Mouse (Mus musculus) heart, adult 2 months (tissue): ENCODE measurements around the gene Gm20425. TPM values are rescaled to one million over a fixed set of nuclear protein-coding genes. Genes with fewer than 3 reads are reported as not detected.

Experiments
- DNase-seq, 2 experiments: peaks; one replicate each; pipeline ENCODE4 v3.0.0; 2021
- H3K27ac ChIP-seq: fragments of 200-600 bp; 2 replicates; pipeline ENCODE4 v1.8.1; 2022
- H3K27me3 ChIP-seq: fragments of 200-500 bp; 2 replicates; pipeline ENCODE4 v1.6.1; 2012; ENCODE audit warnings: mild to moderate bottlenecking, low read length, inconsistent platforms, mixed read lengths; ENCODE audit not compliant: control insufficient read depth, insufficient read depth
- H3K36me3 ChIP-seq: fragments of 200-500 bp; 2 replicates; pipeline ENCODE4 v1.6.1; 2012; ENCODE audit warnings: low read length, inconsistent platforms; ENCODE audit not compliant: control insufficient read depth, insufficient read depth
- H3K4me1 ChIP-seq: fragments of 200-500 bp; 2 replicates; pipeline ENCODE4 v1.6.1; 2011; ENCODE audit warnings: low read length; ENCODE audit not compliant: control insufficient read depth, insufficient read depth
- H3K4me3 ChIP-seq: fragments of 200-600 bp; 2 replicates; pipeline ENCODE4 v1.8.1; 2022
- H3K79me2 ChIP-seq: fragments of 200-500 bp; replicated peaks from 2 replicates; pipeline ENCODE4 v1.6.1; 2012; ENCODE audit warnings: mild to moderate bottlenecking, inconsistent platforms, low read length, moderate library complexity, mixed read lengths; ENCODE audit not compliant: control insufficient read depth, insufficient read depth
- H3K9ac ChIP-seq: fragments of 200-500 bp; 2 replicates; pipeline ENCODE4 v1.6.1; 2012; ENCODE audit warnings: low read depth, mild to moderate bottlenecking, control low read depth, inconsistent platforms, low read length, mixed read lengths
- CTCF ChIP-seq: fragments of 200-600 bp; IDR thresholded peaks from 2 replicates; pipeline ENCODE4 v1.8.1; 2022; ENCODE audit warnings: antibody characterized with exemption, mild to moderate bottlenecking, moderate library complexity
- EP300 ChIP-seq: fragments of 200-500 bp; IDR thresholded peaks from 2 replicates; pipeline ENCODE4 v1.6.1; 2011; ENCODE audit warnings: low read depth, low read length, control low read depth; ENCODE audit not compliant: insufficient read depth
- POLR2A ChIP-seq: fragments of 200-500 bp; IDR thresholded peaks from 2 replicates; pipeline ENCODE4 v1.6.1; 2011; ENCODE audit warnings: mild to moderate bottlenecking, low read depth, low read length, control low read depth; ENCODE audit not compliant: insufficient read depth
- WGBS: fragments of 180-500 bp; shearing (Covaris S2); methylation state at CpG from one replicate; pipeline ENCODE4 v1.1.7; 2018; 5-methylcytosine and 5-hydroxymethylcytosine counted together
- intact Hi-C: fragments of 180-260 bp; cut with DNase I; formaldehyde crosslinking; loops from one replicate; pipeline ENCODE4 v1.15.1; 2025
- polyA plus RNA-seq: library from polyadenylated mRNA; depleted of rRNA; stranded (reverse); fragments of >200 nt; gene quantifications from 2 replicates; pipeline ENCODE4 v1.2.3, GENCODE M21; 2012; rRNA removed
- total RNA-seq, 2 experiments: library from RNA; stranded (reverse); gene quantifications; 2 replicates each; pipeline ENCODE4 v1.2.3; 2021

Gene Gm20425
- total and polyA plus RNA-seq, 3 experiments = 5.5 to 7.0 TPM; not detected in 1

GRCm38 (mm10) chr9:103146703-103147102 lies 83.4 kb downstream of the Gm20425 start:
- Histone ChIP-seq H3K79me2 (no peaks in the 10 kb centered on the region), H3K36me3 (no peaks in the 10 kb centered on the region), H3K27ac (no peak overlapping the region), H3K27me3 (no peaks in the 10 kb centered on the region), H3K9ac (no peak overlapping the region), H3K4me1 (no peaks in the 10 kb centered on the region), H3K4me3 (no peak overlapping the region)
- TF ChIP-seq CTCF (no peak), EP300 (no peak), POLR2A (no peak)
- 70% methylated on average over 9 of the region's 9 CpGs for WGBS
- intact Hi-C loops = no loop called here
- no peak for DNase-seq

- DNase-seq = no peak
- Histone ChIP-seq H3K79me2 (no peaks in the 10 kb centered on the region), H3K27me3 (no peaks in the 10 kb centered on the region), H3K36me3 (no peaks in the 10 kb centered on the region), H3K27ac (no peak overlapping the region), H3K4me1 (no peaks in the 10 kb centered on the region), H3K4me3 (no peak overlapping the region), H3K9ac (no peak overlapping the region)
- no peak for TF ChIP-seq CTCF
- WGBS = 75% methylated on average over 10 of the region's 10 CpGs
- intact Hi-C loops = no loop called here
Measured at GRCm38 (mm10) chr9:103146257-103146656, 83.8 kb downstream of the Gm20425 start.

- no peak overlapping the region for H3K9ac ChIP-seq
- DNase-seq = no peak
- H3K4me1 ChIP-seq = no peaks in the 10 kb centered on the region
- H3K79me2 ChIP-seq = no peaks in the 10 kb centered on the region
- H3K27me3 ChIP-seq = no peaks in the 10 kb centered on the region
- WGBS = 83% methylated on average over 5 of the region's 5 CpGs
- intact Hi-C loops = no loop called here
- TF ChIP-seq POLR2A = no peak
- TF ChIP-seq CTCF = no peak
- no peak for TF ChIP-seq EP300
- no peak overlapping the region for H3K4me3 ChIP-seq
- H3K27ac ChIP-seq = no peak overlapping the region
- no peaks in the 10 kb centered on the region for H3K36me3 ChIP-seq
Measured at GRCm38 (mm10) chr9:103145351-103145750, 84.8 kb downstream of the Gm20425 start.

- intact Hi-C loops = no loop called here
Measured at GRCm38 (mm10) chr9:103143881-103144280, 86.2 kb downstream of the Gm20425 start.

GRCm38 (mm10) chr9:103141266-103141665 lies 88.8 kb downstream of the Gm20425 start:
- no peak overlapping the region for H3K4me3 ChIP-seq
- no peaks in the 10 kb centered on the region for H3K27me3 ChIP-seq
- intact Hi-C loops = no loop called here
- H3K36me3 ChIP-seq = no peaks in the 10 kb centered on the region
- WGBS = 77% methylated on average over 7 of the region's 7 CpGs
- no peaks in the 10 kb centered on the region for H3K79me2 ChIP-seq
- H3K4me1 ChIP-seq = peaks cover 2% of the 10 kb centered on the region; the same call in 1 of the 2 replicates
- no peak overlapping the region for H3K27ac ChIP-seq
- DNase-seq = no peak
- no peak overlapping the region for H3K9ac ChIP-seq
- no peak for TF ChIP-seq CTCF
- no peak for TF ChIP-seq POLR2A
- no peak for TF ChIP-seq EP300

More at GRCm38 (mm10) chr9:103143881-103144280, 86.2 kb downstream of the Gm20425 start:
- Histone ChIP-seq H3K27me3 (no peaks in the 10 kb centered on the region), H3K4me3 (no peak overlapping the region), H3K36me3 (no peaks in the 10 kb centered on the region), H3K79me2 (no peaks in the 10 kb centered on the region), H3K27ac (no peak overlapping the region), H3K9ac (no peak overlapping the region), H3K4me1 (peaks cover 2% of the 10 kb centered on the region; the same call in 1 of the 2 replicates)
- no peak for DNase-seq
- TF ChIP-seq POLR2A (no peak), EP300 (no peak), CTCF (no peak)
- WGBS = 51% methylated on average over 4 of the region's 4 CpGs

DNA sequence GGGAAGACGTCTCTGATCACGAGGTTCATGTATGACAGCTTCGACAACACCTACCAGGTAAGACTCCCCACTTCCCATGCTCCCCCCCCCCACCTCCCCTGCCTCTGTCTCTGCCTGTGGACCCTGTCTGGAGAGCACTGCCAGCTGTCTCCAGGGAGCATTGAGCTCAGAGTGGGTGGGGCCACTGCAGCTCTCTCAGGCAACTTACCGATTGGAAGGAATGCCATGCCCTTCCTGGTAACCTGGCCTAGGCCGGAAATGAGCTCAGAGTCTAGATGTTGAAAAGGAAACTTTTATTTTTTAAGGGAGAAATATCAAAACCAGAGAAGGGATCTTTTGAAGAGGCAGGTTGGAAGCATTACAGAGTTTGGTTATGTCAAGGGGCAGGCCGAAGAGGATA lies 89.7 kb downstream of the Gm20425 start:
- Histone ChIP-seq H3K27ac (no peak overlapping the region), H3K9ac (no peak overlapping the region), H3K79me2 (no peaks in the 10 kb centered on the region), H3K36me3 (no peaks in the 10 kb centered on the region), H3K4me3 (no peak overlapping the region), H3K27me3 (no peaks in the 10 kb centered on the region), H3K4me1 (peaks cover 2% of the 10 kb centered on the region; the same call in 1 of the 2 replicates)
- 77% methylated on average over 6 of the region's 6 CpGs for WGBS
- no peak for TF ChIP-seq EP300
- no peak for TF ChIP-seq CTCF
- no peak for TF ChIP-seq POLR2A
- DNase-seq = no peak
- intact Hi-C loops = no loop called here

Other genes with a start within 250 kb of the Gm20425 start
- gene Slco2a1, start 241.6 kb downstream of the Gm20425 start, total RNA-seq = 1 to 10 TPM; 3.6 to 4.7 TPM
- 4.4 and 4.8 TPM in 2 replicates for gene Slco2a1, start 241.6 kb downstream of the Gm20425 start, polyA plus RNA-seq
- 1 to 10 TPM; 1.4 to 1.6 TPM for gene Rab6b, start 118.5 kb downstream of the Gm20425 start, total RNA-seq
- 0.76 and 6.9 TPM in 2 replicates for gene Rab6b, start 118.5 kb downstream of the Gm20425 start, polyA plus RNA-seq
- 10 to 100 TPM; 19.4 to 19.8 TPM for gene Srprb, start 28.2 kb downstream of the Gm20425 start, total RNA-seq
- 31.0 and 43.5 TPM in 2 replicates for gene Srprb, start 28.2 kb downstream of the Gm20425 start, polyA plus RNA-seq
- gene Trf, start 137 bp upstream of the Gm20425 start, total RNA-seq = 10 to 100 TPM; 41.2 to 47.8 TPM
- gene Trf, start 137 bp upstream of the Gm20425 start, polyA plus RNA-seq = 52.9 and 87.2 TPM in 2 replicates
- under 1 TPM in 1 of 2 experiments, not detected in 1; 0.16 TPM for gene 1300017J02Rik, start 74.8 kb upstream of the Gm20425 start, total RNA-seq
- 0.18 TPM in 1 of 2 replicates, not detected in the other for gene 1300017J02Rik, start 74.8 kb upstream of the Gm20425 start, polyA plus RNA-seq
- 10 to 100 TPM in 1 of 2 experiments, 1 to 10 TPM in 1; 7.6 to 12.2 TPM for gene Topbp1, start 74.9 kb upstream of the Gm20425 start, total RNA-seq
- gene Topbp1, start 74.9 kb upstream of the Gm20425 start, polyA plus RNA-seq = 4.1 and 6.8 TPM in 2 replicates
- gene Cdv3, start 135.5 kb upstream of the Gm20425 start, total RNA-seq = 100 to 1,000 TPM; 121 to 143 TPM
- gene Cdv3, start 135.5 kb upstream of the Gm20425 start, polyA plus RNA-seq = 26.5 and 51.2 TPM in 2 replicates